Mouse (Mus musculus) ovary, adult 2 months (tissue): ENCODE measurements around the gene Ints14. TPM values are rescaled to one million over a fixed set of nuclear protein-coding genes. Genes with fewer than 3 reads are reported as not detected.

Experiments
- polyA plus RNA-seq: library from polyadenylated mRNA; depleted of rRNA; stranded (reverse); fragments of >200 nt; gene quantifications from 2 replicates; pipeline ENCODE4 v1.2.3, GENCODE M21; 2012; rRNA removed

The Ints14 gene
- polyA plus RNA-seq = 14.2 and 15.7 TPM in 2 replicates

DNA sequence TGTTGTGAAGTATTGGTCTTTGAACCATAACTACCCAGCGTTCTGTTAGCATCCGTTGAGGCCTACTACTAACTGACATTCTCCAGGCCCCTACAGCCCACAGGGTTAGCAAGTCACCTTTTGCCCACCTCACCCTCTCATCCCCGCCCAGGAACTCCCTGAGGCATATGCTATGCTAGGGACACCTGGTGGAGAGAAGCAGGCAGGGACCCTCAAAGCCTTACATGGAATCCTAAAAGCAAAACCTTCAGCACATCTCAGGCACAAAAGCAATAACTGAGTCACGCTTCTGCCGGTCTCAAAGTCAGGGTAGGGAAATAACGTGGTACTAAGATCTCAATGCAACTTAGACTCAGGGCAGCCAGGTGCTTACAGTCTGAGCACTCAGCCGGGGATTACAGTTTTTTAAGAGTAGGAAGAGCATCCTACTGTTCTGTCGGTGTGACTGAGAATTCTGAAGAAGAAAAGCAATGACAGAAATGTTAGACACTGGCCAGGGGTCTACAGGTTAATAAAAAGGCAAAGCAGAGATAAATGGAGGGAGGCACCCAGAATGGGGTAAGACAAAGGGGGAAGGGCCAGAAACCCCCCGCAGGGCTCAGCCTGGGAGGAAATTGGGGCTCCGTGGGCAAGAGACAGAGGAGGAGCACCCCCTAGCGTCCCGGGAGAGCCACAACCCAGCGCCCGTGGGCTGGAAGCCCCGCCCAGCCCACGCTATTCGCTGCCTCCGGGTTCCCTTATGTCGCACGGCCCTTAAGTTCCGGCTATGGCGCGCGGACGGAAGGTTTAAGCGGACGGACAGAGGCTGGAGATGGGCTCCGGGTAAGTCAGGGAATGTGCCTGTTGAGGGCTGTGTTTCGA lies at the start of gene Ints14:
Gene Ints14 (plus strand): TSS at position 789 of the 861 bp plus-strand sequence.

DNA sequence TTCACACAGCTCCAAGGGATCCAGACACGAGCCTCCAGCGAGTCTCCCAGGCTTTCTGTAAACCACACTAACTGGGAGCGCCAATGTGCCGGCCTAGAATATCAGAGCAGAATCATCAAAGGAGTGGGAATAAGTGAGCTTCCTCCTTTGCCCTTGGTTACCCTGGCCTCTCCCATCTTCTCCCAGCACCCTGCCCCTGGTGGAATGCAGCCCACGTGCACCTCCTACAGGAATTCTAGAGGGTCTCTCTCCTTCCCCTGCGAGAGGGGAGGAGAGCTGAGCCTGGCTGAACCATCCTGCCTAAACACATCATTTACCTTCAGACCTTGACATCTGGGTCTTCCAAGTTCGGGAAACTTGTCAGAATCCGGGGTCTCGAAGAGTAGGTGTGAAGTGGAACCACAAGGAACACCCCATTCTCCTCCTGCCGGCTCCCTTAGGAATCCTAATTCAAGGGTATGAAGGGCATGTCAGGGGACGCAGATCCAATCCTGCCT lies 9.5 kb upstream of the Ints14 start, which contains the start of gene Slc24a1:
Gene Slc24a1 (minus strand): TSS at position 447 of the 497 bp plus-strand sequence.

GRCm38 (mm10) chr9:65020991-65021886 lies 60.5 kb downstream of the Ints14 start, which contains the start of gene Hacd3:
Gene Hacd3, minus strand, starts transcription at chr9:65021693.

DNA sequence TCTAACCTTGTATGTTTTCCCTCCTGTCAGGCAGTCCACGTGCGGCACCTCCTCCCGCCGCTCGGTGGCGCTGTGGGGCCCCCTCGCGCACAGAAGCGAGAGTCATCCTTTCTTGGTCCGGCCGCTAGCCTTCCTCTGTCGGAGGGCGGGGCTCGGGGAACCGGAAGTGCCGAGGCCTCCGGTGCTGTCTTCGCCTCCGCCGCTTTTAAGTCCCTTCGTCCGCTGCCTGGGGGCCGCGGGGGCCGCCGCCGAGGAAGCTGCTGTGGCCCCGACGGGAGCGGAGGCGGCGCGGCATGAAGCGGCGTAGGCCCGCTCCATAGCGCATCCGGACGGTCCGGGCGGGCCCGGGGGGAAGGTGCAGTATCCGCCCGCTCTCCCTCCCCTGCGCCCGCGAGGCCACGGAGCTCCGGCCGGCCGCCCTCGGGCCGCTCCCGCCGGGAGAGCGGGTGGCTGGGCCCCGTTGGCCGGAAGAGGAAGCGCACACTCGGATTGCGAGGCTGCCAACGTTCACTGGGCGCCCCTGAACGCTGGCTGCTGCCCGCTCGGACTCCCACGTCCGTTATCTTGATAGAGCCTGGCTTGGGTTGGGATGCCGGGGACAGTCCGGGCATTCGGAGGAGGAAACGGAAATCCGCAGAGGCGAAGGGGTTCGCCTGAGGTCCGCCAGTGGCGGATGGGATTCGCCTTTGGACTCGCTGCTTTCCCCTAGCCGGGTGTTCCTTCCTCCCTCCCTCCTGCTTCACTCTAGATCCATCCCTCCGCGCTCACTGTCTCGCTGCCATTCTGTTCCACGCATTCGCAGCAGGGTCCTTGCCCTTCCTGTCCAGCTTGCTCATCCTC lies 71.8 kb downstream of the Ints14 start, which contains the start of gene Dpp8:
Gene Dpp8 (plus strand): TSS at position 146 of the 840 bp plus-strand sequence.

Other genes with a start within 250 kb of the Ints14 start
- gene Rab11a, start 223.1 kb upstream of the Ints14 start, polyA plus RNA-seq = 61.7 and 65.6 TPM in 2 replicates
- 6.4 and 6.8 TPM in 2 replicates for gene Dennd4a, start 149.6 kb upstream of the Ints14 start, polyA plus RNA-seq
- 0.03 TPM in 1 of 2 replicates, not detected in the other for gene Slc24a1, start 9.3 kb upstream of the Ints14 start, polyA plus RNA-seq
- 104 and 125 TPM in 2 replicates for gene Hacd3, start 60.8 kb downstream of the Ints14 start, polyA plus RNA-seq
- 34.8 and 53.4 TPM in 2 replicates for gene Dpp8, start 71.5 kb downstream of the Ints14 start, polyA plus RNA-seq
- gene Igdcc4, start 140.6 kb downstream of the Ints14 start, polyA plus RNA-seq = 42.9 and 44.7 TPM in 2 replicates
- gene Igdcc3, start 180.3 kb downstream of the Ints14 start, polyA plus RNA-seq = 4.5 and 5.3 TPM in 2 replicates
- gene Parp16, start 234.4 kb downstream of the Ints14 start, polyA plus RNA-seq = 15.5 and 23.2 TPM in 2 replicates